Mouse (Mus musculus): Measurements from ENCODE around the gene Mfsd2a. TPM values are rescaled to one million over a fixed set of nuclear protein-coding genes. Genes with fewer than 3 reads are reported as not detected.

Gene Mfsd2a
- total and polyA plus RNA-seq, 3 experiments, result 0.11 TPM; not detected in 2

DNA sequence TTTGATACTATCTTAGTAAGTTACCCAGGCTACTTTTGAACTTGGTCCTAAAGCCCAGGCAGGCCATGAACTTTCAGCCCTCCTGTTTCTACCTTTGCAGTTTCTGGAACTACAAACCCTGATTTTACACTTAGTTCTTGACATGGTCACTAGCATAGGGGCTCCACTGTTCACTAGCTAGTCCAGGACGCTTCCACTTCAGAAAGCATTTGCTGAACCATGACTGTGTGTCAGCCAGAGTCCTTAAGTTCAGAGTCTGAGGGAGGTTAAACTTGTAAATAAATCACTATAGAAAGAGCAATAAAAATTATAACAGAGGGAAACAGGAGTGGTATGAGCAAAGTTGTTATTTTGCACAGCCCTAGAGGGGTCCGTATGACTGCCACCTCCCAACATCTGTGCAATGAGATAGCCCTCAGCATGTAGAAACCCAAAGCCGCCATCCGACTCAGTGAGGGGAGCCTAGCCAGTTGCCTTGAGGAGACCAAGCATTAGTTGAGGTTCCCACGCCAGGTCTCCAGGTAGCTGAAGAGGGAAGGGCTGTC, 14.1 kb upstream of the Mfsd2a start:
- Histone ChIP-seq H3K4me1 (ENCODE audit: insufficient read depth, low read depth, low read length) (no peaks in the 10 kb centered on the region), H3K27me3 (ENCODE audit: insufficient read depth, low read length) (peaks cover 10% of the 10 kb centered on the region; the same call in 1 of the 2 replicates), H3K9me3 (replicated peaks) (no peaks in the 10 kb centered on the region), H3K4me3 (ENCODE audit: low read depth, low read length) (no peak overlapping the region), H3K36me3 (replicated peaks) (no peaks in the 10 kb centered on the region)
- ATAC-seq (ENCODE audit: extremely low read depth, insufficient number of reproducible peaks, low FRiP score, poor library complexity, severe bottlenecking), result no peak
- TF ChIP-seq CTCF (IDR thresholded peaks at IDR 0.05; ENCODE audit: low read depth, low read length) (no peak), GATA2 (IDR thresholded peaks at IDR 0.05; ENCODE audit: borderline replicate concordance, low read depth, low read length) (no peak), GATA1 (IDR thresholded peaks at IDR 0.05; ENCODE audit: borderline replicate concordance, low read length) (no peak)
- DNase-seq (ENCODE audit: low spot score), result no peak

DNA sequence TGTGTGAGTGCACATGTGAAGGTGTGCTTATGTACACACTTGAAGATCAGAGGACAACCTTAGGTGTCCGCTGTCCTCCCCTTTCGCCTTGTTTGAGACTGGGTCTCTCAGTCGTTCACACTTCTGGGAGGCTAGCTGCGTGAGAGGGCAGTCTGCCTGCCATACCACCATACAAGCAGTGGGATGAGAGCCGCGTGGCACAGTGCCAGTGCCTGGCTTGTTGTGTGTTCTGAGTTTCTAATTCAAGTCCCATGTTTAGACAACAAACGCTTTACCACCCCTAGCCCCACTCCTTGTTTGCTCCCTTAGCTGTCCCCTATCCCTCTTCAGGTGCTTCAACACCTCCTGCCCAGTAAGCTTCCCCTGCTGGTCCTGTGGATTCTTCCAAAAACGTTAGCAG, 11.1 kb upstream of the Mfsd2a start:
- Histone ChIP-seq H3K4me3 (ENCODE audit: low read depth, low read length) (no peak overlapping the region), H3K4me1 (ENCODE audit: insufficient read depth, low read depth, low read length) (no peaks in the 10 kb centered on the region), H3K27me3 (ENCODE audit: insufficient read depth, low read length) (peaks cover 10% of the 10 kb centered on the region; the same call in 1 of the 2 replicates), H3K36me3 (replicated peaks) (no peaks in the 10 kb centered on the region), H3K9me3 (replicated peaks) (no peaks in the 10 kb centered on the region)
- no peak for DNase-seq (ENCODE audit: low spot score)
- TF ChIP-seq GATA2 (IDR thresholded peaks at IDR 0.05; ENCODE audit: borderline replicate concordance, low read depth, low read length), result no peak
- TF ChIP-seq GATA1 (IDR thresholded peaks at IDR 0.05; ENCODE audit: borderline replicate concordance, low read length), result no peak
- TF ChIP-seq POLR2AphosphoS5 (IDR thresholded peaks at IDR 0.05; ENCODE audit: insufficient replicate concordance, low read depth, low read length), result no peak
- TF ChIP-seq CTCF (IDR thresholded peaks at IDR 0.05; ENCODE audit: low read depth, low read length), result no peak
- no peak for TF ChIP-seq TAL1 (conservative IDR thresholded peaks at IDR 0.05; ENCODE audit: low read depth, low read length)
- ATAC-seq (ENCODE audit: extremely low read depth, insufficient number of reproducible peaks, low FRiP score, poor library complexity, severe bottlenecking), result no peak

DNA sequence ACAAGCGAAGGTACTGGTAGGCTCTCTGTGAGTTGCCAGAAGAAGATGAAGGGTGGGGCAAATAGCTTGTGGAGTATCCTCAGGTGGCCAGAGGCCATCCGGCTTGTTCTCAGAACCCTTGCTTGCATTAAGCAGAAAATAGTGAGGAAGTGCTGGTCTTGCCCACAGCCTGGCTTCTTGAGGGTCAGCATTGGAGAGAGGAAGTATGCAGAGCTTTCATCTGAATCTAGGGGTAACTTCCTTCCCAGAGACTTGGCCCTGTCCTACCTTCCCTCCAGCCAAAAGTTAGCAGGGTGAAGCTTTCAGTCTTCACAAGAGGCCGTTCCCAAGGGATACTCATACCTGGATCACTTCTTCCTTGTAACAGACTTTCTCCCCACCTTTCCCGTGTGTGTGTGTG, 10.7 kb upstream of the Mfsd2a start:
- Histone ChIP-seq H3K4me3 (ENCODE audit: low read depth, low read length) (no peak overlapping the region), H3K4me1 (ENCODE audit: insufficient read depth, low read depth, low read length) (no peaks in the 10 kb centered on the region), H3K36me3 (replicated peaks) (no peaks in the 10 kb centered on the region), H3K27me3 (ENCODE audit: insufficient read depth, low read length) (peaks cover 11% of the 10 kb centered on the region), H3K9me3 (replicated peaks) (no peaks in the 10 kb centered on the region)
- TF ChIP-seq CTCF (IDR thresholded peaks at IDR 0.05; ENCODE audit: low read depth, low read length) (no peak), GATA2 (IDR thresholded peaks at IDR 0.05; ENCODE audit: borderline replicate concordance, low read depth, low read length) (no peak), TAL1 (conservative IDR thresholded peaks at IDR 0.05; ENCODE audit: low read depth, low read length) (no peak), POLR2AphosphoS5 (IDR thresholded peaks at IDR 0.05; ENCODE audit: insufficient replicate concordance, low read depth, low read length) (no peak), GATA1 (IDR thresholded peaks at IDR 0.05; ENCODE audit: borderline replicate concordance, low read length) (no peak)
- DNase-seq (ENCODE audit: low spot score) (no peak), ATAC-seq (ENCODE audit: extremely low read depth, insufficient number of reproducible peaks, low FRiP score, poor library complexity, severe bottlenecking) (no peak)

DNA sequence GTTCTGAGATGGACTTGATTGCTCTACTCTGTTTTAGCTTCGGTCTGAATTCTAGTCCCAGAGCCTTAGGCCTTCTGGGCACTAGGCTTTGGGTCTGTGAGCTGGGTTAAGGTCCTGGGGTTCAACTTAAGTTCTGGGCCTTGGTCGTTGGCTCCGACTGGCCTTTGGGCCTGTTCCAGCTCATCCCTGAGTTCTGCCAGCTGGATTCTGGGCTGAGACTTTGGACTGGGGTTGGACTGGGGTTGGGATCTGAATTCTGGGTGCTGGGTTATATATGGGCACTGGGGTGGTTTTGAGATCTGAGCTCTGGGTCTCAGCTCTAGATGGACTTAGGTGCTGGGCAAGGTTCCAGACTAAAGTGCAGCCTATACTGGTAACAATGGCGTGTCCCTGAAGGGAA, 10.2 kb upstream of the Mfsd2a start:
- no peak for TF ChIP-seq GATA1 (IDR thresholded peaks at IDR 0.05; ENCODE audit: borderline replicate concordance, low read length)
- no peak for TF ChIP-seq GATA2 (IDR thresholded peaks at IDR 0.05; ENCODE audit: borderline replicate concordance, low read depth, low read length)
- no peak for TF ChIP-seq POLR2AphosphoS5 (IDR thresholded peaks at IDR 0.05; ENCODE audit: insufficient replicate concordance, low read depth, low read length)
- no peak for TF ChIP-seq TAL1 (conservative IDR thresholded peaks at IDR 0.05; ENCODE audit: low read depth, low read length)
- no peak for TF ChIP-seq CTCF (IDR thresholded peaks at IDR 0.05; ENCODE audit: low read depth, low read length)
- Histone ChIP-seq H3K9me3 (replicated peaks) (no peaks in the 10 kb centered on the region), H3K36me3 (replicated peaks) (no peaks in the 10 kb centered on the region), H3K27me3 (ENCODE audit: insufficient read depth, low read length) (peaks cover 16% of the 10 kb centered on the region), H3K4me3 (ENCODE audit: low read depth, low read length) (no peak overlapping the region), H3K4me1 (ENCODE audit: insufficient read depth, low read depth, low read length) (no peaks in the 10 kb centered on the region)
- DNase-seq (ENCODE audit: low spot score) (no peak), ATAC-seq (ENCODE audit: extremely low read depth, insufficient number of reproducible peaks, low FRiP score, poor library complexity, severe bottlenecking) (no peak)

DNA sequence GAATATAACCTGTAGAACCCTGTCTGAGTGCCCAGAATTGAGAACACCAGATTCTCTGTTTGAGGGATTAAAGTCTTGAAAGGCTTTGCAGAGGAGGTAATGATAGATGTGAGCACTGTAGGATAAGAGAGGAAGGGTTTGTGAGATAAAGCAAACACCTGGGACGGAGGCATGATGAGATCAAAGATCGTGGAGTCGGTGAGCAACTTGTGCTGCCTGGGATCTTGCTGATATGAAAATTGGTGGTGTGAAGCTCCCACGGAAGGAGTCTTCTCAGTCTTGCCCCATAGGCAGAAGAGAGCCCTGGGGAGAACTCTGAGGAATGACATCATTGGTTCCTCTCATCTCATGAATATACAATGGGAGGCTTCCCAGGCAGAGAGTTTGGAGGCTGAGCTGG, 7.1 kb upstream of the Mfsd2a start:
- H3K36me3 ChIP-seq (replicated peaks), result no peaks in the 10 kb centered on the region
- TF ChIP-seq POLR2AphosphoS5 (IDR thresholded peaks at IDR 0.05; ENCODE audit: insufficient replicate concordance, low read depth, low read length) (no peak), GATA2 (IDR thresholded peaks at IDR 0.05; ENCODE audit: borderline replicate concordance, low read depth, low read length) (no peak), CTCF (IDR thresholded peaks at IDR 0.05; ENCODE audit: low read depth, low read length) (no peak), GATA1 (IDR thresholded peaks at IDR 0.05; ENCODE audit: borderline replicate concordance, low read length) (no peak), TAL1 (conservative IDR thresholded peaks at IDR 0.05; ENCODE audit: low read depth, low read length) (no peak)
- peaks cover 21% of the 10 kb centered on the region for H3K27me3 ChIP-seq (ENCODE audit: insufficient read depth, low read length)
- DNase-seq (ENCODE audit: low spot score), result no peak
- no peaks in the 10 kb centered on the region for H3K9me3 ChIP-seq (replicated peaks)
- H3K4me1 ChIP-seq (ENCODE audit: insufficient read depth, low read depth, low read length), result no peaks in the 10 kb centered on the region
- no peak overlapping the region for H3K4me3 ChIP-seq (ENCODE audit: low read depth, low read length)
- ATAC-seq (ENCODE audit: extremely low read depth, insufficient number of reproducible peaks, low FRiP score, poor library complexity, severe bottlenecking), result no peak

DNA sequence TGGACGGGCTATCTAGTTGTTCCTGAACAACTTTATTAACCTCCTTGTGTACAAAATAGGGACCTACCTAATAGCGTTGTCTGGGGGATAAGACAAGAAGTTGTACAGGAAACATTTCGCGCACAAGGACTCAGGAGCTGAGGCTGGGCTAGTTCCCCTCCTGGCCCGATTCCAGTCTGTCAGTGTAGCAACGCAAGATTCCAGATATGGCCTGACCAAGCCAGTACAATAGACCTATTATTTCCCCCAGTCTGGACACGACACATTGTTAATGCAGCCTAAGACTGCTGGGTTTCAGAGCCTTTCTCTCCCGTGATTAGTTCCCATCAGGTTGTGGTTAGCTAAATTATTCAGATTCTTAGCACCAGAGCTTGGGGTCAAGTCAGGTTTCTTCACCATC, 1.8 kb upstream of the Mfsd2a start:
- TF ChIP-seq POLR2AphosphoS5 (IDR thresholded peaks at IDR 0.05; ENCODE audit: insufficient replicate concordance, low read depth, low read length) (no peak), GATA1 (IDR thresholded peaks at IDR 0.05; ENCODE audit: borderline replicate concordance, low read length) (no peak)

DNA sequence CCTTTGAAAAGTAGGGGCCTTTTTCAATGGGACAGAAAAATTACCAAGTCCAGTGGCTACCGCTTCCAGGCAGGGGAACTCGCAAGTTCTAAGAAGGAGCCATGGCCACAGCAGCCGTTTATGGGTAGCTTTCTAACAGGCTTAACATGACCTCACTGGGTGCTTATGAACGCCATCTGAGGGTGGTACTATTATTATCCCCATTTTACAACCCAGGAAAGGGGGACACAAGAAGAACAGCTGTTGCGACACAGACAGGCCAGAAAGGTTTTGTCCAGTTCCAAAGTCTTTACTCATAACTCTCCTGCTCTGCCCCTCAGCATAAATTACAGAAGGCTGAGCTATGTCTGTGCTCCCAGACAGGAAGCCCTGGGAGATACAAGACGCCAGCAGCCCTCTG, 601 bp upstream of the Mfsd2a start:
- peaks cover 13% of the 10 kb centered on the region for H3K4me1 ChIP-seq (ENCODE audit: insufficient read depth, low read depth, low read length)
- H3K4me3 ChIP-seq (ENCODE audit: low read depth, low read length), result no peak overlapping the region
- TF ChIP-seq CTCF (IDR thresholded peaks at IDR 0.05; ENCODE audit: low read depth, low read length), result no peak
- no peak for TF ChIP-seq GATA1 (IDR thresholded peaks at IDR 0.05; ENCODE audit: borderline replicate concordance, low read length)
- no peak for TF ChIP-seq POLR2AphosphoS5 (IDR thresholded peaks at IDR 0.05; ENCODE audit: insufficient replicate concordance, low read depth, low read length)
- TF ChIP-seq TAL1 (conservative IDR thresholded peaks at IDR 0.05; ENCODE audit: low read depth, low read length), result no peak
- TF ChIP-seq GATA2 (IDR thresholded peaks at IDR 0.05; ENCODE audit: borderline replicate concordance, low read depth, low read length), result no peak
- DNase-seq (ENCODE audit: low spot score), result no peak
- no peaks in the 10 kb centered on the region for H3K9me3 ChIP-seq (replicated peaks)
- ATAC-seq (ENCODE audit: extremely low read depth, insufficient number of reproducible peaks, low FRiP score, poor library complexity, severe bottlenecking), result no peak
- peaks cover 41% of the 10 kb centered on the region for H3K27me3 ChIP-seq (ENCODE audit: insufficient read depth, low read length)
- H3K36me3 ChIP-seq (replicated peaks), result no peaks in the 10 kb centered on the region

More for the DNA sequence above, 1.8 kb upstream of the Mfsd2a start:
- Histone ChIP-seq H3K4me1 (ENCODE audit: insufficient read depth, low read depth, low read length) (peaks cover 11% of the 10 kb centered on the region; the same call in 1 of the 2 replicates), H3K27me3 (ENCODE audit: insufficient read depth, low read length) (peaks cover 43% of the 10 kb centered on the region), H3K4me3 (ENCODE audit: low read depth, low read length) (no peak overlapping the region), H3K9me3 (replicated peaks) (no peaks in the 10 kb centered on the region), H3K36me3 (replicated peaks) (no peaks in the 10 kb centered on the region)
- DNase-seq (ENCODE audit: low spot score) (no peak), ATAC-seq (ENCODE audit: extremely low read depth, insufficient number of reproducible peaks, low FRiP score, poor library complexity, severe bottlenecking) (no peak)
